Mouse (Mus musculus): Measurements from ENCODE around the gene Stk11. TPM values are rescaled to one million over a fixed set of nuclear protein-coding genes. Genes with fewer than 3 reads are reported as not detected.

The Stk11 gene
- total RNA-seq, 1 experiment from 2014 or later, result 153 TPM

- ATAC-seq (replicated peaks in 1 of 2; ENCODE audit: insufficient read depth in 1 of 2, low FRiP score in 2 of 2, low TSS enrichment in 1 of 2, low read depth in 1 of 2, poor library complexity in 2 of 2, severe bottlenecking in 2 of 2), result no peak
Measured at GRCm38 (mm10) chr10:80136952-80137625, 21.5 kb downstream of the Stk11 start.

- ATAC-seq (replicated peaks in 1 of 2; ENCODE audit: insufficient read depth in 1 of 2, low FRiP score in 2 of 2, low TSS enrichment in 1 of 2, low read depth in 1 of 2, poor library complexity in 2 of 2, severe bottlenecking in 2 of 2), result no peak
Measured at GRCm38 (mm10) chr10:80137626-80138552, 22.3 kb downstream of the Stk11 start.

- ATAC-seq (replicated peaks in 1 of 2; ENCODE audit: insufficient read depth in 1 of 2, low FRiP score in 2 of 2, low TSS enrichment in 1 of 2, low read depth in 1 of 2, poor library complexity in 2 of 2, severe bottlenecking in 2 of 2), result no peak
Measured at GRCm38 (mm10) chr10:80138553-80139438, 23.2 kb downstream of the Stk11 start, which contains the start of gene Atp5d. Gene Atp5d (plus strand): TSS chr10:80138632.

- no peak for ATAC-seq (replicated peaks in 1 of 2; ENCODE audit: insufficient read depth in 1 of 2, low FRiP score in 2 of 2, low TSS enrichment in 1 of 2, low read depth in 1 of 2, poor library complexity in 2 of 2, severe bottlenecking in 2 of 2)
Measured at GRCm38 (mm10) chr10:80139439-80139775, 23.8 kb downstream of the Stk11 start.

- no peak for ATAC-seq (replicated peaks in 1 of 2; ENCODE audit: insufficient read depth in 1 of 2, low FRiP score in 2 of 2, low TSS enrichment in 1 of 2, low read depth in 1 of 2, poor library complexity in 2 of 2, severe bottlenecking in 2 of 2)
Measured at GRCm38 (mm10) chr10:80139975-80140665, 24.5 kb downstream of the Stk11 start.

GRCm38 (mm10) chr10:80140666-80141035, 25.0 kb downstream of the Stk11 start, which contains the start of gene Cbarp:
Gene Cbarp (minus strand): TSS chr10:80140835.
- ATAC-seq (replicated peaks in 1 of 2; ENCODE audit: insufficient read depth in 1 of 2, low FRiP score in 2 of 2, low TSS enrichment in 1 of 2, low read depth in 1 of 2, poor library complexity in 2 of 2, severe bottlenecking in 2 of 2), result no peak

- ATAC-seq (replicated peaks in 1 of 2; ENCODE audit: insufficient read depth in 1 of 2, low FRiP score in 2 of 2, low TSS enrichment in 1 of 2, low read depth in 1 of 2, poor library complexity in 2 of 2, severe bottlenecking in 2 of 2), result peak; percentile 68 to 78
Measured at GRCm38 (mm10) chr10:80141243-80141642, 25.6 kb downstream of the Stk11 start.

- peak; percentile 70 to 76 for ATAC-seq (replicated peaks in 1 of 2; ENCODE audit: insufficient read depth in 1 of 2, low FRiP score in 2 of 2, low TSS enrichment in 1 of 2, low read depth in 1 of 2, poor library complexity in 2 of 2, severe bottlenecking in 2 of 2)
Measured at GRCm38 (mm10) chr10:80141786-80142529, 26.4 kb downstream of the Stk11 start.

GRCm38 (mm10) chr10:80142530-80142925, 26.9 kb downstream of the Stk11 start:
- no peak for ATAC-seq (replicated peaks in 1 of 2; ENCODE audit: insufficient read depth in 1 of 2, low FRiP score in 2 of 2, low TSS enrichment in 1 of 2, low read depth in 1 of 2, poor library complexity in 2 of 2, severe bottlenecking in 2 of 2)

GRCm38 (mm10) chr10:80143664-80144063, 28.1 kb downstream of the Stk11 start:
- ATAC-seq (replicated peaks in 1 of 2; ENCODE audit: insufficient read depth in 1 of 2, low FRiP score in 2 of 2, low TSS enrichment in 1 of 2, low read depth in 1 of 2, poor library complexity in 2 of 2, severe bottlenecking in 2 of 2), result no peak

- ATAC-seq (replicated peaks in 1 of 2; ENCODE audit: insufficient read depth in 1 of 2, low FRiP score in 2 of 2, low TSS enrichment in 1 of 2, low read depth in 1 of 2, poor library complexity in 2 of 2, severe bottlenecking in 2 of 2), result no peak
Measured at GRCm38 (mm10) chr10:80144159-80144558, 28.6 kb downstream of the Stk11 start.

GRCm38 (mm10) chr10:80144864-80145838, 29.5 kb downstream of the Stk11 start:
- ATAC-seq (replicated peaks in 1 of 2; ENCODE audit: insufficient read depth in 1 of 2, low FRiP score in 2 of 2, low TSS enrichment in 1 of 2, low read depth in 1 of 2, poor library complexity in 2 of 2, severe bottlenecking in 2 of 2), result no peak

- ATAC-seq (replicated peaks in 1 of 2; ENCODE audit: insufficient read depth in 1 of 2, low FRiP score in 2 of 2, low TSS enrichment in 1 of 2, low read depth in 1 of 2, poor library complexity in 2 of 2, severe bottlenecking in 2 of 2), result no peak
Measured at GRCm38 (mm10) chr10:80145896-80146295, 30.3 kb downstream of the Stk11 start.

GRCm38 (mm10) chr10:80146568-80147011, 31.0 kb downstream of the Stk11 start:
- no peak for ATAC-seq (replicated peaks in 1 of 2; ENCODE audit: insufficient read depth in 1 of 2, low FRiP score in 2 of 2, low TSS enrichment in 1 of 2, low read depth in 1 of 2, poor library complexity in 2 of 2, severe bottlenecking in 2 of 2)

- no peak for ATAC-seq (replicated peaks in 1 of 2; ENCODE audit: insufficient read depth in 1 of 2, low FRiP score in 2 of 2, low TSS enrichment in 1 of 2, low read depth in 1 of 2, poor library complexity in 2 of 2, severe bottlenecking in 2 of 2)
Measured at GRCm38 (mm10) chr10:80147146-80147718, 31.6 kb downstream of the Stk11 start.

All from hematopoietic stem cell, adult 5-6 weeks (primary cell).